Mouse (Mus musculus) right cerebral cortex, postnatal 10 days (tissue): ENCODE data around the gene Gna14.
A peak's percentile ranks its signal among the peaks of the same experiment; 100 is the strongest.

Source experiments
- DNase-seq, 2 experiments: peaks; one replicate each; pipeline ENCODE4 v3.0.0; 2021; ENCODE audit warnings: low spot score in 2 of 2

Gna14 gene

GRCm38 (mm10) chr19:16435531-16436231 is at the start of gene Gna14:
Gna14 (plus strand) TSS chr19:16435762.
- DNase-seq: peak; percentile 53 to 62

- DNase-seq: no peak
These were observed 49.0 kb upstream of the Gna14 start for GRCm38 (mm10) chr19:16386514-16386913.

- no peak for DNase-seq
These were observed 45.3 kb upstream of the Gna14 start for GRCm38 (mm10) chr19:16390192-16390795.

GRCm38 (mm10) chr19:16394381-16394780 is 41.2 kb upstream of the Gna14 start:
- DNase-seq: no peak

- no peak for DNase-seq
These were observed 32.5 kb upstream of the Gna14 start for GRCm38 (mm10) chr19:16403101-16403500.

GRCm38 (mm10) chr19:16407727-16408126 is 27.8 kb upstream of the Gna14 start:
- DNase-seq: no peak

GRCm38 (mm10) chr19:16411302-16411701 is 24.3 kb upstream of the Gna14 start:
- DNase-seq: no peak

- DNase-seq: no peak
These were observed 17.4 kb upstream of the Gna14 start for GRCm38 (mm10) chr19:16418086-16418663.

- no peak for DNase-seq
These were observed 10.0 kb upstream of the Gna14 start for GRCm38 (mm10) chr19:16425596-16425995.

GRCm38 (mm10) chr19:16431368-16431767 is 4.2 kb upstream of the Gna14 start:
- DNase-seq: no peak

GRCm38 (mm10) chr19:16434879-16435278 is 683 bp upstream of the Gna14 start:
- no peak for DNase-seq

GRCm38 (mm10) chr19:16436335-16437169 is 990 bp downstream of the Gna14 start:
- DNase-seq: peak; percentile 31 to 53

GRCm38 (mm10) chr19:16437170-16437483 is 1.6 kb downstream of the Gna14 start:
- DNase-seq: no peak

- DNase-seq: no peak
These were observed 2.3 kb downstream of the Gna14 start for GRCm38 (mm10) chr19:16437906-16438305.

GRCm38 (mm10) chr19:16439278-16439677 is 3.7 kb downstream of the Gna14 start:
- DNase-seq: no peak

GRCm38 (mm10) chr19:16439834-16440233 is 4.3 kb downstream of the Gna14 start:
- no peak for DNase-seq

GRCm38 (mm10) chr19:16441329-16441728 is 5.8 kb downstream of the Gna14 start:
- no peak for DNase-seq

GRCm38 (mm10) chr19:16443335-16443734 is 7.8 kb downstream of the Gna14 start:
- no peak for DNase-seq

- DNase-seq: peak; percentile 37 to 54
These were observed 11.1 kb downstream of the Gna14 start for GRCm38 (mm10) chr19:16446612-16447011.

GRCm38 (mm10) chr19:16447832-16448621 is 12.5 kb downstream of the Gna14 start:
- no peak for DNase-seq

GRCm38 (mm10) chr19:16448796-16449195 is 13.2 kb downstream of the Gna14 start:
- DNase-seq: no peak

GRCm38 (mm10) chr19:16450824-16451223 is 15.3 kb downstream of the Gna14 start:
- no peak for DNase-seq
